In the genomic region with DNA sequence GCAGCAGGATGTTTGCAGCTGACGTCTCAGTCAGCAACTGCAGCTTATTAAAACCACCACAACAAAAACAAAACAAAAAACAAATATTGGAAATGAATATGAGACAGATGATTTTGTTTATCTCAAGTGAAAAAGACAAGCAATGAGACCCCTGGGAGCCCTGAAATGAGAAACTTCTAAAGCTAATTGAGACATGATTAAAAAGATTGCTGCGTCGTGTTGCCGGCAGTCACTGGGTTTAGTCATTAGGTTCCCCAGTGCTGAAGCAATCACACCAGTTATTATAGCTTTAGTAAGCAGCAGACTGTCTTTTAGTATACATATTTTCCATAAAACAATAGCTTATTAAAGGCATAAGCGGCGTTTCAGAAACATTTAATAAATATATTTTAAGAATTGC, we compare ENCODE assay signal across 25 mouse cellular contexts.
DNase-seq lines count a peak whose midpoint lies in the region; ATAC-seq and TF ChIP-seq lines count a peak whose summit lies in the region.
"Had no signal": no experiment of that assay in that cellular context is flagged by ENCODE, and none has a peak within 500 bp of the region (broad histone marks: within the 10 kb centered on the region; RNA-seq: fewer than 3 reads in every experiment).

No protein-coding gene starts in this region.

- no peak overlapping the region for H3K4me3 ChIP-seq in hindbrain, embryonic 14.5 days (replicated peaks; ENCODE audit: low read length)
- H3K4me3 ChIP-seq in hindbrain, embryonic 12.5 days: no peak overlapping the region
- no peak overlapping the region for H3K4me3 ChIP-seq in midbrain, postnatal 0 days (ENCODE audit: low read depth, low read length)
- H3K4me3 ChIP-seq in midbrain, embryonic 16.5 days (ENCODE audit: low read depth, low read length): no peak overlapping the region
- no peak overlapping the region for H3K4me3 ChIP-seq in neural tube, embryonic 15.5 days (replicated peaks)
- H3K4me3 ChIP-seq: forebrain, embryonic 10.5 days; forebrain, embryonic 13.5 days; heart, adult 2 months; heart, embryonic 10.5 days; heart, embryonic 13.5 days; hindbrain, embryonic 13.5 days had no signal

- H3K36me3 ChIP-seq in hindbrain, embryonic 14.5 days (replicated peaks; ENCODE audit: control insufficient read depth, insufficient read depth): no peaks in the 10 kb centered on the region
- no peaks in the 10 kb centered on the region for H3K36me3 ChIP-seq in hindbrain, embryonic 12.5 days
- no peaks in the 10 kb centered on the region for H3K36me3 ChIP-seq in midbrain, postnatal 0 days (ENCODE audit: insufficient read depth, low read length)
- no peaks in the 10 kb centered on the region for H3K36me3 ChIP-seq in midbrain, embryonic 16.5 days (ENCODE audit: control insufficient read depth, insufficient read depth, low read length)
- H3K36me3 ChIP-seq in neural tube, embryonic 15.5 days: no peaks in the 10 kb centered on the region
- H3K36me3 ChIP-seq: forebrain, embryonic 10.5 days; heart, embryonic 10.5 days; heart, embryonic 13.5 days; hindbrain, embryonic 13.5 days had no signal

- H3K9ac ChIP-seq in hindbrain, embryonic 14.5 days: no peak overlapping the region
- no peak overlapping the region for H3K9ac ChIP-seq in hindbrain, embryonic 12.5 days
- H3K9ac ChIP-seq in midbrain, postnatal 0 days (replicated peaks; ENCODE audit: low read length, poor library complexity, severe bottlenecking): no peak overlapping the region
- no peak overlapping the region for H3K9ac ChIP-seq in midbrain, embryonic 16.5 days (ENCODE audit: low read depth, low read length)
- H3K9ac ChIP-seq in neural tube, embryonic 15.5 days (replicated peaks): no peak overlapping the region
- H3K9ac ChIP-seq: forebrain, embryonic 13.5 days; heart, embryonic 13.5 days; hindbrain, embryonic 13.5 days had no signal

- peak; percentile 52 for DNase-seq in hindbrain, embryonic 14.5 days (ENCODE audit: low spot score)
- DNase-seq in kidney, postnatal 14 days: peak; percentile 7
- DNase-seq in kidney, postnatal 4 days: no peak
- DNase-seq in midbrain, postnatal 0 days (ENCODE audit: low spot score): peak; percentile 44
- DNase-seq in lung, adult 18-20 months: no peak
- DNase-seq: adrenal gland, adult 8-10 months; adrenal gland, postnatal 25 days; cerebellum, adult 18-20 months; cerebellum, adult 9-10 months; cerebellum, postnatal 14 days; gastrocnemius, postnatal 10 days; gastrocnemius, postnatal 36 days; heart, adult 2 months; heart, postnatal 14 days; heart, postnatal 4 days had no signal

- H3K27ac ChIP-seq in hindbrain, embryonic 14.5 days: no peak overlapping the region
- H3K27ac ChIP-seq in hindbrain, embryonic 12.5 days: no peak overlapping the region
- no peak overlapping the region for H3K27ac ChIP-seq in midbrain, postnatal 0 days (ENCODE audit: low read depth, low read length)
- no peak overlapping the region for H3K27ac ChIP-seq in midbrain, embryonic 16.5 days (ENCODE audit: low read length)
- H3K27ac ChIP-seq in neural tube, embryonic 15.5 days (replicated peaks): no peak overlapping the region
- H3K27ac ChIP-seq: forebrain, embryonic 10.5 days; forebrain, embryonic 13.5 days; heart, adult 2 months; heart, embryonic 10.5 days; heart, embryonic 13.5 days; hindbrain, embryonic 13.5 days had no signal

- no peak overlapping the region for H3K4me2 ChIP-seq in hindbrain, embryonic 14.5 days (replicated peaks)
- H3K4me2 ChIP-seq in hindbrain, embryonic 12.5 days (replicated peaks): no peak overlapping the region
- no peak overlapping the region for H3K4me2 ChIP-seq in midbrain, postnatal 0 days (ENCODE audit: low read depth, low read length, poor library complexity, severe bottlenecking)
- H3K4me2 ChIP-seq in midbrain, embryonic 16.5 days (ENCODE audit: low read length): no peak overlapping the region
- H3K4me2 ChIP-seq in neural tube, embryonic 15.5 days: 0 out of 2 replicates have a peak overlapping the region, but pooled peaks have one; percentile 9
- H3K4me2 ChIP-seq: forebrain, embryonic 13.5 days; heart, embryonic 13.5 days; hindbrain, embryonic 13.5 days had no signal

- 55% methylated on average over 6 of the region's 6 CpGs for WGBS in hindbrain, embryonic 14.5 days
- WGBS in hindbrain, embryonic 12.5 days: 74% methylated on average over 6 of the region's 6 CpGs
- WGBS in midbrain, postnatal 0 days: 63% methylated on average over 6 of the region's 6 CpGs
- WGBS in midbrain, embryonic 16.5 days: 63% methylated on average over 6 of the region's 6 CpGs
- WGBS in neural tube, embryonic 15.5 days: 42% methylated on average over 6 of the region's 6 CpGs

- no peaks in the 10 kb centered on the region for H3K27me3 ChIP-seq in hindbrain, embryonic 14.5 days (ENCODE audit: control insufficient read depth, insufficient read depth, low read length)
- H3K27me3 ChIP-seq in hindbrain, embryonic 12.5 days: no peaks in the 10 kb centered on the region
- H3K27me3 ChIP-seq in midbrain, postnatal 0 days (ENCODE audit: insufficient read depth, low read length): no peaks in the 10 kb centered on the region
- H3K27me3 ChIP-seq in midbrain, embryonic 16.5 days (ENCODE audit: control insufficient read depth, insufficient read depth, low read depth, low read length): no peaks in the 10 kb centered on the region
- H3K27me3 ChIP-seq in neural tube, embryonic 15.5 days (replicated peaks): no peaks in the 10 kb centered on the region
- H3K27me3 ChIP-seq: forebrain, embryonic 13.5 days; heart, embryonic 13.5 days; hindbrain, embryonic 13.5 days had no signal

- H3K4me1 ChIP-seq in hindbrain, embryonic 14.5 days (replicated peaks; ENCODE audit: control insufficient read depth, insufficient read depth, low read length): no peaks in the 10 kb centered on the region
- H3K4me1 ChIP-seq in hindbrain, embryonic 12.5 days: peaks cover 6% of the 10 kb centered on the region; the same call in 1 of the 2 replicates
- no peaks in the 10 kb centered on the region for H3K4me1 ChIP-seq in midbrain, postnatal 0 days (ENCODE audit: insufficient read depth, low read length)
- H3K4me1 ChIP-seq in midbrain, embryonic 16.5 days (ENCODE audit: control insufficient read depth, insufficient read depth, low read length): peaks cover 2% of the 10 kb centered on the region; the same call in 1 of the 2 replicates
- peaks cover 5% of the 10 kb centered on the region; the same call in 1 of the 2 replicates for H3K4me1 ChIP-seq in neural tube, embryonic 15.5 days
- H3K4me1 ChIP-seq: forebrain, embryonic 13.5 days; heart, embryonic 10.5 days; heart, embryonic 13.5 days had no signal

- H3K9me3 ChIP-seq in hindbrain, embryonic 14.5 days (ENCODE audit: control insufficient read depth, low read length): no peaks in the 10 kb centered on the region
- H3K9me3 ChIP-seq in hindbrain, embryonic 12.5 days (replicated peaks): no peaks in the 10 kb centered on the region
- no peaks in the 10 kb centered on the region for H3K9me3 ChIP-seq in midbrain, postnatal 0 days (ENCODE audit: low read length)
- H3K9me3 ChIP-seq in midbrain, embryonic 16.5 days (replicated peaks; ENCODE audit: control insufficient read depth, low read length, poor library complexity, severe bottlenecking): no peaks in the 10 kb centered on the region
- no peaks in the 10 kb centered on the region for H3K9me3 ChIP-seq in neural tube, embryonic 15.5 days (replicated peaks)
- H3K9me3 ChIP-seq: forebrain, embryonic 10.5 days; forebrain, embryonic 13.5 days; heart, embryonic 10.5 days; heart, embryonic 13.5 days; hindbrain, embryonic 13.5 days had no signal

- no peak for TF ChIP-seq CTCF in midbrain, postnatal 0 days (IDR thresholded peaks at IDR 0.05)

- no peak for ATAC-seq in hindbrain, embryonic 14.5 days (ENCODE audit: low FRiP score)
- ATAC-seq in hindbrain, embryonic 12.5 days (ENCODE audit: low FRiP score): no peak
- no peak for ATAC-seq in midbrain, postnatal 0 days (ENCODE audit: low FRiP score)
- no peak for ATAC-seq in midbrain, embryonic 16.5 days
- ATAC-seq in neural tube, embryonic 15.5 days (ENCODE audit: low FRiP score): 0 out of 2 replicates have a peak, but pooled peaks have one; percentile 65
- ATAC-seq: activated CD4-positive, CD25-positive, alpha-beta regulatory T cell, adult 4 months; forebrain, embryonic 13.5 days; forebrain, embryonic 16.5 days had no signal

Comparison
In these comparisons a context has a peak if more than half of its experiments do, and no peak if none do; other contexts are left out.
1. DNase-seq: peak in hindbrain, embryonic 14.5 days (single experiment), kidney, postnatal 14 days (single experiment) and midbrain, postnatal 0 days (single experiment); none in kidney, postnatal 4 days (0 of 2) and lung, adult 18-20 months (0 of 2).